Mouse (Mus musculus) forebrain, embryonic 11.5 days (tissue): ENCODE data around the gene Cyp2j6. TPM values are rescaled to one million over a fixed set of nuclear protein-coding genes. Genes with fewer than 3 reads are reported as not detected.

Experiments used
- ATAC-seq: fragments of 200-750 bp; cut with Nextera tagmentation; replicated peaks from 2 replicates; pipeline ENCODE4 v1.8.0; 2017; ENCODE audit warnings: moderate TSS enrichment; ENCODE audit not compliant: low FRiP score
- DNase-seq: peaks from one replicate; pipeline ENCODE4 v3.0.0-alpha.2; 2017; ENCODE audit warnings: low spot score
- H3K27ac ChIP-seq: fragments of 300-500 bp; sonication (generic); 2 replicates; pipeline ENCODE4 v1.5.1; 2014; ENCODE audit warnings: low read depth, low read length
- H3K27me3 ChIP-seq: fragments of 300-500 bp; sonication (generic); 2 replicates; pipeline ENCODE4 v1.6.1; 2014; ENCODE audit warnings: mild to moderate bottlenecking, low read length, mixed read lengths; ENCODE audit not compliant: control insufficient read depth, insufficient read depth
- H3K36me3 ChIP-seq: fragments of 300-500 bp; sonication (generic); 2 replicates; pipeline ENCODE4 v1.6.1; 2014; ENCODE audit warnings: mild to moderate bottlenecking, low read length, moderate library complexity, mixed read lengths; ENCODE audit not compliant: control insufficient read depth, insufficient read depth
- H3K4me1 ChIP-seq: fragments of 300-500 bp; sonication (generic); replicated peaks from 2 replicates; pipeline ENCODE4 v1.6.1; 2014; ENCODE audit warnings: low read length, mixed read lengths; ENCODE audit not compliant: control insufficient read depth, insufficient read depth
- H3K4me2 ChIP-seq: fragments of 300-500 bp; sonication (generic); 2 replicates; pipeline ENCODE4 v1.6.1; 2014; ENCODE audit warnings: low read depth, mild to moderate bottlenecking, low read length, moderate library complexity, mixed read lengths; ENCODE audit not compliant: severe bottlenecking
- H3K4me3 ChIP-seq: fragments of 300-500 bp; sonication (generic); 2 replicates; pipeline ENCODE4 v1.5.1; 2014; ENCODE audit warnings: low read depth, low read length
- H3K9ac ChIP-seq: fragments of 300-500 bp; sonication (generic); 2 replicates; pipeline ENCODE4 v1.6.1; 2014; ENCODE audit warnings: low read length
- H3K9me3 ChIP-seq: fragments of 300-500 bp; sonication (generic); 2 replicates; pipeline ENCODE4 v1.6.1; 2016; ENCODE audit warnings: low read length, mixed read lengths; ENCODE audit not compliant: control insufficient read depth
- WGBS: fragments of 180-500 bp; shearing (Covaris S2); extraction: QIAGEN DNeasy Blood & Tissue Kit; methylation state at CpG from one replicate; pipeline ENCODE4 v1.1.7; 2014; 5-methylcytosine and 5-hydroxymethylcytosine counted together
- polyA plus RNA-seq: library from polyadenylated mRNA; unstranded; fragments of >200 nt; fragmentation: Nextera tagmentation; extraction: Ambion mirVana; gene quantifications from 2 replicates; pipeline ENCODE4 v1.2.1, GENCODE M21; 2014

Cyp2j6 gene
- polyA plus RNA-seq, 1 experiment from 2014 or later = 3.2 TPM

- no peaks in the 10 kb centered on the region for H3K4me1 ChIP-seq
- 86% methylated on average over 1 of the region's 1 CpGs for WGBS
- H3K9ac ChIP-seq = no peak overlapping the region
- no peaks in the 10 kb centered on the region for H3K27me3 ChIP-seq
- DNase-seq (no peak), ATAC-seq (no peak)
- H3K9me3 ChIP-seq = no peaks in the 10 kb centered on the region
- no peaks in the 10 kb centered on the region for H3K36me3 ChIP-seq
- H3K4me2 ChIP-seq = no peak overlapping the region
- no peak overlapping the region for H3K27ac ChIP-seq
- H3K4me3 ChIP-seq = no peak overlapping the region
These were observed 7.0 kb upstream of the Cyp2j6 start for GRCm38 (mm10) chr4:96560464-96560863.

GRCm38 (mm10) chr4:96559781-96560180, 6.3 kb upstream of the Cyp2j6 start:
- ATAC-seq = no peak
- no peak overlapping the region for H3K27ac ChIP-seq
- H3K4me2 ChIP-seq = no peak overlapping the region
- no peaks in the 10 kb centered on the region for H3K9me3 ChIP-seq
- H3K4me1 ChIP-seq = no peaks in the 10 kb centered on the region
- no peak overlapping the region for H3K4me3 ChIP-seq
- DNase-seq = no peak
- no peaks in the 10 kb centered on the region for H3K27me3 ChIP-seq
- WGBS = 71% methylated on average over 1 of the region's 1 CpGs
- no peak overlapping the region for H3K9ac ChIP-seq
- no peaks in the 10 kb centered on the region for H3K36me3 ChIP-seq

- WGBS = 92% methylated on average over 3 of the region's 3 CpGs
- H3K4me2 ChIP-seq = no peak overlapping the region
- no peaks in the 10 kb centered on the region; the same call in 1 of the 2 replicates for H3K4me1 ChIP-seq
These were observed 1.8 kb downstream of the Cyp2j6 start for GRCm38 (mm10) chr4:96551619-96552018.

GRCm38 (mm10) chr4:96545976-96546375, 7.5 kb downstream of the Cyp2j6 start:
- 56% methylated on average over 1 of the region's 1 CpGs for WGBS
- Histone ChIP-seq H3K27ac (no peak overlapping the region), H3K36me3 (no peaks in the 10 kb centered on the region), H3K4me2 (no peak overlapping the region), H3K9me3 (no peaks in the 10 kb centered on the region), H3K9ac (no peak overlapping the region), H3K4me1 (no peaks in the 10 kb centered on the region), H3K4me3 (no peak overlapping the region), H3K27me3 (no peaks in the 10 kb centered on the region)
- ATAC-seq (no peak), DNase-seq (no peak)

More at GRCm38 (mm10) chr4:96551619-96552018, 1.8 kb downstream of the Cyp2j6 start:
- DNase-seq (no peak), ATAC-seq (no peak)
- H3K9me3 ChIP-seq = no peaks in the 10 kb centered on the region
- H3K27me3 ChIP-seq = no peaks in the 10 kb centered on the region
- H3K9ac ChIP-seq = no peak overlapping the region
- no peak overlapping the region for H3K27ac ChIP-seq
- H3K36me3 ChIP-seq = no peaks in the 10 kb centered on the region
- H3K4me3 ChIP-seq = no peak overlapping the region

- no peaks in the 10 kb centered on the region for H3K4me1 ChIP-seq
- H3K9me3 ChIP-seq = no peaks in the 10 kb centered on the region
- H3K36me3 ChIP-seq = no peaks in the 10 kb centered on the region
- H3K27ac ChIP-seq = no peak overlapping the region
- no peak overlapping the region for H3K4me3 ChIP-seq
- H3K27me3 ChIP-seq = no peaks in the 10 kb centered on the region
- no peak for ATAC-seq
- 21% methylated on average over 1 of the region's 1 CpGs for WGBS
- DNase-seq = no peak
- no peak overlapping the region for H3K9ac ChIP-seq
- no peak overlapping the region for H3K4me2 ChIP-seq
These were observed 27.7 kb downstream of the Cyp2j6 start for GRCm38 (mm10) chr4:96525772-96526171.

GRCm38 (mm10) chr4:96522256-96522655, 31.2 kb downstream of the Cyp2j6 start:
- Histone ChIP-seq H3K4me3 (no peak overlapping the region), H3K9ac (no peak overlapping the region), H3K36me3 (no peaks in the 10 kb centered on the region), H3K27me3 (no peaks in the 10 kb centered on the region), H3K27ac (no peak overlapping the region), H3K4me1 (no peaks in the 10 kb centered on the region), H3K9me3 (no peaks in the 10 kb centered on the region), H3K4me2 (no peak overlapping the region)
- no peak for ATAC-seq
- WGBS = 95% methylated on average over 2 of the region's 2 CpGs
- no peak for DNase-seq

GRCm38 (mm10) chr4:96510083-96510482, 43.4 kb downstream of the Cyp2j6 start:
- H3K36me3 ChIP-seq = no peaks in the 10 kb centered on the region
- no peak overlapping the region for H3K4me3 ChIP-seq
- ATAC-seq = no peak
- 89% methylated on average over 3 of the region's 3 CpGs for WGBS
- no peak overlapping the region for H3K9ac ChIP-seq
- no peaks in the 10 kb centered on the region for H3K27me3 ChIP-seq
- no peaks in the 10 kb centered on the region for H3K4me1 ChIP-seq
- no peaks in the 10 kb centered on the region for H3K9me3 ChIP-seq
- H3K27ac ChIP-seq = no peak overlapping the region
- no peak for DNase-seq
- H3K4me2 ChIP-seq = no peak overlapping the region

GRCm38 (mm10) chr4:96507286-96507685, 46.2 kb downstream of the Cyp2j6 start, which contains the start of gene Cyp2j8:
TSS of gene Cyp2j8 (minus strand) at chr4:96507386.
- Histone ChIP-seq H3K4me2 (no peak within 1 kb of the TSS), H3K4me1 (no peaks in the 10 kb centered on the region), H3K36me3 (no peaks in the 10 kb centered on the region), H3K27me3 (no peaks in the 10 kb centered on the region), H3K9me3 (no peaks in the 10 kb centered on the region), H3K27ac (no peak within 1 kb of the TSS), H3K9ac (no peak within 1 kb of the TSS), H3K4me3 (no peak within 1 kb of the TSS)
- DNase-seq (no peak), ATAC-seq (no peak)
- WGBS = 77% methylated on average over 1 of the region's 1 CpGs
